Mouse (Mus musculus) MEL-GATA-1-ER (cell line): ENCODE data around the gene Auts2.

ENCODE experiments used
- DNase-seq: peaks from one replicate; pipeline ENCODE4 v3.0.0-alpha.2; 2012; ENCODE audit warnings: low read depth; ENCODE audit errors: extremely low read depth

The Auts2 gene

GRCm38 (mm10) chr5:131812483-131813063, 730.6 kb downstream of the Auts2 start:
- DNase-seq, result no peak

- DNase-seq, result no peak
Observed at GRCm38 (mm10) chr5:131806350-131806749, 736.8 kb downstream of the Auts2 start.

GRCm38 (mm10) chr5:131805277-131805676, 737.9 kb downstream of the Auts2 start:
- DNase-seq, result no peak

- no peak for DNase-seq
Observed at GRCm38 (mm10) chr5:131803609-131804008, 739.5 kb downstream of the Auts2 start.

- DNase-seq, result no peak
Observed at GRCm38 (mm10) chr5:131802340-131803036, 740.7 kb downstream of the Auts2 start.

- no peak for DNase-seq
Observed at GRCm38 (mm10) chr5:131801924-131802323, 741.2 kb downstream of the Auts2 start.

- DNase-seq, result no peak
Observed at GRCm38 (mm10) chr5:131798373-131798772, 744.8 kb downstream of the Auts2 start.

GRCm38 (mm10) chr5:131797044-131797443, 746.1 kb downstream of the Auts2 start:
- no peak for DNase-seq

GRCm38 (mm10) chr5:131794411-131795133, 748.6 kb downstream of the Auts2 start:
- DNase-seq, result no peak

GRCm38 (mm10) chr5:131789601-131790000, 753.5 kb downstream of the Auts2 start:
- no peak for DNase-seq

GRCm38 (mm10) chr5:131788008-131788407, 755.1 kb downstream of the Auts2 start:
- DNase-seq, result no peak

GRCm38 (mm10) chr5:131783241-131783640, 759.9 kb downstream of the Auts2 start:
- DNase-seq, result no peak

GRCm38 (mm10) chr5:131781063-131781462, 762.1 kb downstream of the Auts2 start:
- DNase-seq, result no peak

GRCm38 (mm10) chr5:131779171-131779570, 764.0 kb downstream of the Auts2 start:
- no peak for DNase-seq

GRCm38 (mm10) chr5:131775672-131776071, 767.5 kb downstream of the Auts2 start:
- DNase-seq, result no peak

GRCm38 (mm10) chr5:131775222-131775621, 767.9 kb downstream of the Auts2 start:
- DNase-seq, result no peak

- DNase-seq, result no peak
Observed at GRCm38 (mm10) chr5:131774792-131775191, 768.4 kb downstream of the Auts2 start.

- no peak for DNase-seq
Observed at GRCm38 (mm10) chr5:131772616-131773015, 770.5 kb downstream of the Auts2 start.

- DNase-seq, result no peak
Observed at GRCm38 (mm10) chr5:131769273-131769672, 773.9 kb downstream of the Auts2 start.

GRCm38 (mm10) chr5:131767699-131768264, 775.4 kb downstream of the Auts2 start:
- no peak for DNase-seq

GRCm38 (mm10) chr5:131767176-131767575, 776.0 kb downstream of the Auts2 start:
- no peak for DNase-seq

- DNase-seq, result no peak
Observed at GRCm38 (mm10) chr5:131759432-131759831, 783.7 kb downstream of the Auts2 start.
